Mouse (Mus musculus): ENCODE results near the gene Smc1a.

Smc1a gene

GRCm38 (mm10) chrX:152016151-152017145 is at the start of gene Smc1a, which contains the start of gene Ribc1:
Smc1a (plus strand) TSS chrX:152016428.
Ribc1 (minus strand) TSS chrX:152016295.
- peak; percentile 96 for DNase-seq (ENCODE audit: low spot score)

DNA sequence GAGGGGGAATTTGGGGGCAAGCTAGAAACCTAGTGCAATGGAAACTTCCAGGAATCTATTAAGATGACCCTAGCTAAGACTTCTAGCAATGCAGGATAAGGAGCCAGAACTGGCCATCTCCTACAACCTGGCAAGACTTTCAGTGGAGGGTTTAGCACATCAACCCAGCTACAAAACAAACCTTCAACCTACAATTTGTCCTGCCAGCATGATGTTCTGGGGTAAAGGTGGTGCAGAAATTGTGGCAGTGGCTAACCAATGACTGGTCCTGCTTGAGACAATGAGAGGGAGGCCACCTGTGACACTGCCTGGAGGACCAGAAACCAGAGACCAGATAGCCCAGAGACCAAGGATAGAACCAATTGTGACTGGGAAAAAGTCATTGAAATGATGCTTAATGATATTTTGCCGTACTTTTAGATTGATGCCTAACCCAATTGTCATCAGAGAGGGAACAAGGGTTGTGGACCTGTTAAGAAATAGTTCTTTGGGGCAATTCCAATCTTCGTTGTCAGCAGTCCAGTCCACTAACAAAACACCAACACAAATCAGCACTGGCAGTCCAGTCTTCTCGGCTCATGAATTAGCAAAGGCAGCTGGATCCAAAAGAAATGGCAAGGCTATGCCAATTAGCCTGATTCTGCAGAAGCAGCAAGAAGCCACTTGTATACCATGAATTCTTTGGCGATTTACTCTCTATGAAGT is 17.1 kb upstream of the Smc1a start:
- DNase-seq (ENCODE audit: low spot score): no peak

DNA sequence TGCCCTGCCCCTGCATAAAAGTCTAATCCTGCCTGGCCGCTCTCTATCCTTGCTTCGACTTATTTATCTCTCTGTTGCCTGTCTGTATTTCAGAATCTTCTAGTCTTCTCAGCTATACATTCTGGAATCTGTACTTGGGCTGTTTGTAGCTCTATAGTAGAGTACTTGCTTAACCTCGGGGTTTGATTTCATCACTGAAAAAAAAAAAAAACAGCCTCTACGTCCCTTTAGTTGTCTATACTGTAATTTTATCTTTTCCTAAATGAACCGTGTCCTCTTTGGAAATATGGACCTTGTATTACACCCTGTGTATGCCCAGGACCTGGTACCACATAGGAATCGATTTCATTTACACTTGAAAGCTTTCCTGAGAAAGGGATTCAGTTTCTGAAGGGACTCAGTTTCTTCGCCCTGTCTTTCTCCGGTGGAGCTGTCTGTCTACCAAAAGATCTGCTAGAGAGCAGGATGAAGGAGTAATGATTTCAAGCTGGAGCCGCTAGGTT is 15.0 kb upstream of the Smc1a start:
- no peak for DNase-seq (ENCODE audit: low spot score)

DNA sequence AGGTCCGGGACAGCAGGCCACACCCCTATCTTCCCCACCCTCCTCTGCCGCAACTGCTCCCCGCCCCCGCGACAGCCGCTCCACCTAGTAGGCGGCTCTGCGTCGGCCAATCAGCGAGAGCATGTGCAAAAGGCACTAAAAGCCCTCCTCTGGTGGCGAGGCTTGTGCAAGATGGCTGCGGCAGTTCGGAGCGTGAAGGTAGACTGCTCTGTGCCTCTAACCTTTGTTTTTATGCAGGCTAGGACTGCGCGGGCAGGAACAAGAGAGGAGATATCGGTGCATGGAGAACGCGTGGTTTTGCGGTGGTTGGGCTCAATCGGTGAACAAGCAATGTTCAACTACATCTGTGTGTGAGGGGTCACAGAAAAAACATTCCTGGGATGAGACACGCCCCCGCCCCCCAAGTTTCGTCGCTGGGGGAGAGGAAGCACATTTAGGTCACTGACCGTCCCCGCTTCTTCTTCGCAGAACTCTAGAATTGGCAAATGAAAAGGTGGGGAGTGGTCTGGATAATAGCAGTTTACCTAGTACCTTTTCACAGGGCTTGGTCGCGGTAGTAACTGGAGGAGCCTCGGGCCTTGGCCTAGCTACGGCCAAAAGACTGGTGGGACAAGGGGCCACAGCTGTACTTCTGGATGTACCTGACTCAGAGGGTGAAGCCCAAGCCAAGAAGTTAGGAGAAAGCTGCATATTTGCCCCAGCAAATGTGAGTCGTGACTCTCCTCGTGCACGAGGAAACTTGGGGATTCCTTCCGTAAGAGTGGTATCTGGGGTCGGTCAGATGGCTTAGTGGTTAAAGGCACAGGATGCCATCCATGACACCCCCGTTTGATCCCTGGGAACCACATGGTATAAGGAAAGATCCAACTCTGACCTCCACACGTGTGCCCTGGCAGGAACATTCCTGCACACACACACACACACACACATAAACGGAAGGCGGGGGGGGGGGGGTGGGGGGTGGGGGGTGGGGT is 14.2 kb upstream of the Smc1a start, which contains the start of gene Hsd17b10:
Gene Hsd17b10 (plus strand): TSS at position 109 of the 974 bp plus-strand sequence.
- DNase-seq (ENCODE audit: low spot score): peak; percentile 86

- DNase-seq (ENCODE audit: low spot score): no peak
Measured at GRCm38 (mm10) chrX:152002865-152003264, 13.4 kb upstream of the Smc1a start.

DNA sequence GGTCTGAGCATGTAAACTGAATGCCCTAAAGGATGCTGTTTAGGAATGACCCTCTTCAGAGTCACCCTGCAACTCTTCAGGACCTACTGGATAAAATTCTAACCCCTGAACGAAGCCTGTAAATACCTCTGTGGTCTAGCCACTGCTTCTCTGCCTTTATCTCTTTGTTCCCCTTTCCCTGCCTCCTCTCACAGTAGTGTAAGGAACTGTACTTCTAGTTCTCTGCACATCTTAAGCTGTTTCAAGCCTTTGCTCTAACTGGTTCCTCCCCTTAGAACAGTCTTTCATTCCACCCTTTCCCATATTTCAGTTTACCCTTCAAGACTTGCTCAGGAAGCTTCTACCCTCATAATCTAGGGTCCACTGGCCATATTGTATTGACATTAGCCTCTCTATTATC is 8.4 kb upstream of the Smc1a start:
- DNase-seq (ENCODE audit: low spot score): no peak

- DNase-seq (ENCODE audit: low spot score): no peak
Measured at GRCm38 (mm10) chrX:152015752-152016150, 477 bp upstream of the Smc1a start.

- DNase-seq (ENCODE audit: low spot score): no peak
Measured at GRCm38 (mm10) chrX:152017186-152017585, 958 bp downstream of the Smc1a start.

GRCm38 (mm10) chrX:152019294-152019693 is 3.1 kb downstream of the Smc1a start:
- no peak for DNase-seq (ENCODE audit: low spot score)

GRCm38 (mm10) chrX:152039865-152040264 is 23.6 kb downstream of the Smc1a start:
- no peak for DNase-seq (ENCODE audit: low spot score)

DNA sequence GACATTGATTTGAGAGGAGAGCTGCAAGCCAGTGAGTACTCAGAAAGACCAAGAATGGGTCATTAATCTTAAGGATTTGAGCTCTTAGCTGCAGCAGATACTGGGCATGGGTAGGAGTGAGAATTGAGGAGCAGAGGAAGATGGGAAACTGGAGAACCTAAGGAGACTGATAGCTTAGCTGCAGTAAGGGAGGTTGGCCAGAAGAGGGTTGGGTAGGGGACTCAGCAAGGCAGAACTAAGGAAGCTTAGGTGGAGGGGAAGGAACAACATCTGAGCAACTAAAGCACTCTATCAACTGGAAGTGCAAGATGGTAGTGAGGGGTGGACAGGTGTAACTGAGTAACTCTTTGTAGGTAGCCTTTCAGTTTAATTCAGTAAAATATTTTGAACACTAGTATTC is 31.0 kb downstream of the Smc1a start:
- no peak for DNase-seq (ENCODE audit: low spot score)

DNA sequence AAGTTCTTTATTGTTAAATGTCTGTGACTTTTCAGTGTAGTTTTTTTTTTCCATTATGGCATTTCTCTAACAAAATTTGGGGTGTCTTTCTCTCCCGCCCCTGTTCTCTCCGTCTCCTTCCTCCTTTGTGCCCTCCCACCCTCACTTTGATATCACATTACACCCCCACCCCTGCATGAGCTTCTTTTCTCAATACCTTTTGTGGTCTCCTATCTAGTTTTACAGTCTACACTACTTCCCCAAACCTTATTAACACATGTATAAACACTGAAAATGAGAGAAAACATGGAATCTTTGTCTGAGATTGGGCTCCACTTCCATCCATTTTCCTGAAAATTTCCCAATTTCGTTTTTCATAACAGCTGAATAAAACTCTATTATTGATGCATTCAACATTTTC is 36.3 kb downstream of the Smc1a start:
- DNase-seq (ENCODE audit: low spot score): no peak

- DNase-seq (ENCODE audit: low spot score): no peak
Measured at GRCm38 (mm10) chrX:152054094-152054493, 37.9 kb downstream of the Smc1a start.

DNA sequence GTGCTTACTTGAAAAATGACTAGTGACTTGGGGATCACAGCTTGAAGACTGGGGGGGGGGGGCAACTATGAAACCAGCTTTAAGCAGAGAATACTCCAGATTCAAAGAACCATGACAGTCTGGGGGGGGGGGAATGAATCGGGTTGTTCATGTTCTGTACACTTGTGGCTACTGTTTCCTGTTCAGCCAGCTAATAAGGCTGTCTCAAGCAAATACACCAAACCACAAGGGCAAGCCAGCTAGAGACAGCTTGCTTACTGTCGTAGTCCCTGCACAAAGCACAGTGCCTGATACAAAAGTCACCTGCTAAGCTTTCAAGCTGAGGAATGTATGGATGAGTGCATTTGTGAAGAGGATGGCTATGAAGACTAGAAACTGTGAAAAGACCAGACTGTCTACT is 49.4 kb downstream of the Smc1a start:
- DNase-seq (ENCODE audit: low spot score): no peak

DNA sequence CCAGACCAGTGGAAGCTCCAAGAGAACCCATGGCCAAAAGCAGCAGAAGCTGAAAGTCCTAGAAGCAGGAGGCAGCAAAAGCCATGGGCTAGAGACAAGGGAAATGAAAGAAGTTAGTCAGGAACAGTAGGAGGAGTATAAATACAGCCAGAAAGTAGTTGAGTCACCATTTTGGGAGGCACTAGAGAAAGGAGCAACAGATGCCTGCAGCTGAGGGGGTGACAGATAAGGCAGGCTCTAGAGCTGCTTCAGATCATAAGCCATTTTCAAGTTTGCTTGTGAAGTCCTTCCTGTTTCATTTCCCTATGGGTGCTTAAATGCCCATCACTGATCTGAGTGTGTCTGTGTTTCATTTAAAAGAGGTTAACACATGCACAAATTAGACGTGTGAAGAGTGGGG is 51.6 kb downstream of the Smc1a start:
- no peak for DNase-seq (ENCODE audit: low spot score)

GRCm38 (mm10) chrX:152089832-152090614 is 73.8 kb downstream of the Smc1a start:
- peak; percentile 70 for DNase-seq (ENCODE audit: low spot score)

- DNase-seq (ENCODE audit: low spot score): no peak
Measured at GRCm38 (mm10) chrX:152097572-152097971, 81.3 kb downstream of the Smc1a start.
